Mouse (Mus musculus) fibroblast of lung, adult 2 months (primary cell): ENCODE results near the gene Bcat1.

Experiments
- DNase-seq: peaks from one replicate; pipeline ENCODE4 v3.0.0-alpha.2; 2011; ENCODE audit warnings: low read depth

The Bcat1 gene

GRCm38 (mm10) chr6:145056102-145056501, 19.9 kb downstream of the Bcat1 start:
- no peak for DNase-seq

GRCm38 (mm10) chr6:145055277-145055858, 20.6 kb downstream of the Bcat1 start:
- DNase-seq = no peak

- no peak for DNase-seq
Observed at GRCm38 (mm10) chr6:145052669-145053068, 23.3 kb downstream of the Bcat1 start.

- no peak for DNase-seq
Observed at GRCm38 (mm10) chr6:145050899-145051298, 25.1 kb downstream of the Bcat1 start.

GRCm38 (mm10) chr6:145048131-145048997, 27.6 kb downstream of the Bcat1 start:
- DNase-seq = no peak

GRCm38 (mm10) chr6:145047445-145047857, 28.5 kb downstream of the Bcat1 start:
- DNase-seq = no peak

GRCm38 (mm10) chr6:145046266-145046890, 29.6 kb downstream of the Bcat1 start:
- DNase-seq = no peak

GRCm38 (mm10) chr6:145044916-145045574, 30.9 kb downstream of the Bcat1 start:
- no peak for DNase-seq

GRCm38 (mm10) chr6:145040732-145041131, 35.3 kb downstream of the Bcat1 start:
- no peak for DNase-seq

GRCm38 (mm10) chr6:145037626-145038025, 38.4 kb downstream of the Bcat1 start:
- DNase-seq = no peak

GRCm38 (mm10) chr6:145035412-145035811, 40.6 kb downstream of the Bcat1 start:
- no peak for DNase-seq

GRCm38 (mm10) chr6:145030587-145030986, 45.4 kb downstream of the Bcat1 start:
- DNase-seq = no peak

GRCm38 (mm10) chr6:145023990-145024389, 52.0 kb downstream of the Bcat1 start:
- DNase-seq = no peak

- no peak for DNase-seq
Observed at GRCm38 (mm10) chr6:145022966-145023725, 52.8 kb downstream of the Bcat1 start.

GRCm38 (mm10) chr6:145022349-145022748, 53.6 kb downstream of the Bcat1 start:
- DNase-seq = no peak

GRCm38 (mm10) chr6:145020553-145020952, 55.4 kb downstream of the Bcat1 start:
- no peak for DNase-seq

GRCm38 (mm10) chr6:145018295-145018694, 57.7 kb downstream of the Bcat1 start:
- no peak for DNase-seq

GRCm38 (mm10) chr6:145017508-145017907, 58.5 kb downstream of the Bcat1 start:
- DNase-seq = no peak

GRCm38 (mm10) chr6:145016639-145017038, 59.3 kb downstream of the Bcat1 start:
- no peak for DNase-seq

- no peak for DNase-seq
Observed at GRCm38 (mm10) chr6:145014944-145015343, 61.0 kb downstream of the Bcat1 start.

GRCm38 (mm10) chr6:145012699-145013098, 63.3 kb downstream of the Bcat1 start:
- DNase-seq = no peak

- no peak for DNase-seq
Observed at GRCm38 (mm10) chr6:145011141-145011540, 64.8 kb downstream of the Bcat1 start.
